Mouse (Mus musculus) ES-E14 (cell line): ENCODE results near the gene Egr2.

Experiments used
- MAFK ChIP-seq: IDR thresholded peaks from 2 replicates; pipeline ENCODE4 v1.6.1; 2014; ENCODE audit warnings: mild to moderate bottlenecking, low read depth, low read length, inconsistent platforms; ENCODE audit not compliant: insufficient read depth
- ZNF384 ChIP-seq: IDR thresholded peaks from 2 replicates; pipeline ENCODE4 v1.6.1; 2012; ENCODE audit warnings: low read depth, low read length, inconsistent platforms

- TF ChIP-seq MAFK (no peak), ZNF384 (peak; percentile 52; the same call in 1 of the 2 replicates)
Observed at GRCm38 (mm10) chr10:67581698-67582285, 46.5 kb downstream of the Egr2 start.
